Mouse (Mus musculus): ENCODE results near the gene Col2a1. TPM values are rescaled to one million over a fixed set of nuclear protein-coding genes. Genes with fewer than 3 reads are reported as not detected.

Col2a1 gene
- polyA plus RNA-seq, 1 experiment from 2014 or later, result 143 TPM

DNA sequence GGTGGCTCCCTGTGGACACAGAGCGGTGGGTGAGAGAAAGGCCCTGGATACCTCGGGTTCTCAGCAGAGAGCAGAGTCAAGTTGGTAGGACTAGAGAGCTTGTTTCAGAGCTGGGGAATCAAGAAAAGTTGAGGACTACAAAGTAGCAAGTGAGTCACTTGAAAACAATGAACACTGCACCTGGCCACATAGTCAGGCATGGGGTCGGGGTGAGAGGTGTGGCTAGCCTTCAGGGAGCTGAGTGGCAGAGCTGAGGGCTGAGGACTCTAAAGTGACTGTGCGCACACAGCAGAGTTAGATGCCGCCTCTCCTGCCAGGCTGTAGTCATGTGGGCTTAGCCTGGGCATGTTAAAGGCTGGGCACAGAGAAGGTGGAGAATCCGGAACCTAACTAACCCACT lies 22.9 kb downstream of the Col2a1 start:
- Histone ChIP-seq H3K9me3 (ENCODE audit: control insufficient read depth, low read length) (peaks cover 4% of the 10 kb centered on the region; the same call in 1 of the 2 replicates), H3K4me2 (ENCODE audit: low read depth, low read length, severe bottlenecking) (no peak overlapping the region), H3K9ac (ENCODE audit: low read length) (no peak overlapping the region), H3K27me3 (ENCODE audit: control insufficient read depth, insufficient read depth, low read length) (no peaks in the 10 kb centered on the region), H3K4me1 (replicated peaks; ENCODE audit: control insufficient read depth, insufficient read depth, low read length) (no peaks in the 10 kb centered on the region), H3K27ac (ENCODE audit: low read depth, low read length) (no peak overlapping the region), H3K4me3 (ENCODE audit: low read depth, low read length) (no peak overlapping the region), H3K36me3 (ENCODE audit: control insufficient read depth, insufficient read depth, low read length) (peaks cover 75% of the 10 kb centered on the region)
- no peak for DNase-seq (ENCODE audit: low spot score)
- ATAC-seq (replicated peaks; ENCODE audit: low FRiP score), result no peak
- WGBS, result 94% methylated on average over 6 of the region's 6 CpGs

DNA sequence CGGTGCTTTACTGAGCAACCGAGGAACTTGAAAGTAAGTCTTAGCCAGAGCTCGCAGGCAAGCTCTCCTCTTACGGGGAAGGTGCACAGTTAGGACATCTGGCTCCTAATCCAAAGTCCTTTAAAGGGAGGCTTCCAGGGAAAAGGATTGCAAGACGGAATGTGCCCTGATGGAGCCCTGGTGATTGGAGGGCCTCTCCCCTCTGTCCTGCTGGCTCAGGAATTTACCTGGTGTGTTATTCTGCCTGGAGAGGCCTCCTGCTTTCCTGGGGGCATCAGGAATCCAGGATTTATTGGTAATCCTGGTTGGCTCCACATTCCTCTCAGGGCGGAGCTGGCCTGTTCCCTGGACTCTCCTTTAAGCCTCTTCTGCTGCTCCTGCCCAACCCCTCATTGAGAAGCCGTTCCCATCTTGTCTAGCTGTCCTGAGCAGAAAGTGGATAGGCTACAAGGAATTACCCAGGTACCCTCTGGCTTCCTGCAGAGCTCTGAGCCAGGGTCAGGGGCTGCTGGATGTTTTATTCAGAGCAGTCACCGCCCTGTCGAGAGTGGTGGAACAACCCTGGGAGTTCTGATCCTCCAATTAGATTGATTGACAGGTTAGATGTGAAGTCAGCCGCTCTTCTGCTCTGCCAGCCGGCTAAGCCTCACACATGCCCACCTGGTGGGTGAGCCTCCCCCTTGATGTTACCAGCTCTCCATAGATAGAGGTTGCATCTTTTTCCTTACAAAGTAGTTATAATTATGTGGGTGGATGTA lies 31.1 kb downstream of the Col2a1 start:
- 22% methylated on average over 11 of the region's 11 CpGs for WGBS
- DNase-seq (ENCODE audit: low spot score), result peak; percentile 47
- peaks cover 23% of the 10 kb centered on the region; the same call in 1 of the 2 replicates for H3K36me3 ChIP-seq (ENCODE audit: control insufficient read depth, insufficient read depth, low read length)
- H3K4me3 ChIP-seq (ENCODE audit: low read depth, low read length), result no peak overlapping the region
- peak; percentile 53; the same call in 1 of the 2 replicates for ATAC-seq (replicated peaks; ENCODE audit: low FRiP score)
- H3K4me2 ChIP-seq (ENCODE audit: low read depth, low read length, severe bottlenecking), result no peak overlapping the region
- no peak overlapping the region for H3K9ac ChIP-seq (ENCODE audit: low read length)
- no peak overlapping the region for H3K27ac ChIP-seq (ENCODE audit: low read depth, low read length)
- H3K9me3 ChIP-seq (ENCODE audit: control insufficient read depth, low read length), result no peaks in the 10 kb centered on the region
- H3K27me3 ChIP-seq (ENCODE audit: control insufficient read depth, insufficient read depth, low read length), result no peaks in the 10 kb centered on the region
- H3K4me1 ChIP-seq (replicated peaks; ENCODE audit: control insufficient read depth, insufficient read depth, low read length), result peaks cover 7% of the 10 kb centered on the region; the same call in 1 of the 2 replicates

DNA sequence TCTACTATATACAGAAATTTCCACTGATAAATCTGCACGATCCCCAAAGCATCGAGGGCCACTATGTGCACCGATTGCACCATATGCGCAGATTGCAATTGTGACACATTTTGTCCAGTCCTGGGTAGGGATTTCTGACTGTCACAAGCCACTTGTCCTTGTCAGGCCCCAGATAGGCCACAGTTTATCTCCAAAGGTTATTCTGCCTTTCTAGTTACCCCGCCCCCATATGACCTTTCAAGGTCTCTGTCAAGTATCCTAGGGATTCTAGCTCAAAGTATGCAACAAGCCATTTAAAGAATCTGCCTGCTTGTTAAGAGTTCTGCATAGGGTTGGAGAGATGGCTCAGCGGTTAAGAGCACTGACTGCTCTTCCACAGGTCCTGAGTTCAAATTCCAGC lies 31.9 kb downstream of the Col2a1 start:
- Histone ChIP-seq H3K4me3 (ENCODE audit: low read depth, low read length) (no peak overlapping the region), H3K4me2 (ENCODE audit: low read depth, low read length, severe bottlenecking) (no peak overlapping the region), H3K4me1 (replicated peaks; ENCODE audit: control insufficient read depth, insufficient read depth, low read length) (peaks cover 7% of the 10 kb centered on the region; the same call in 1 of the 2 replicates), H3K9ac (ENCODE audit: low read length) (no peak overlapping the region), H3K36me3 (ENCODE audit: control insufficient read depth, insufficient read depth, low read length) (peaks cover 16% of the 10 kb centered on the region; the same call in 1 of the 2 replicates), H3K27me3 (ENCODE audit: control insufficient read depth, insufficient read depth, low read length) (no peaks in the 10 kb centered on the region), H3K9me3 (ENCODE audit: control insufficient read depth, low read length) (no peaks in the 10 kb centered on the region), H3K27ac (ENCODE audit: low read depth, low read length) (no peak overlapping the region)
- WGBS, result 91% methylated on average over 6 of the region's 6 CpGs
- no peak for ATAC-seq (replicated peaks; ENCODE audit: low FRiP score)
- peak; percentile 33 for DNase-seq (ENCODE audit: low spot score)

- Histone ChIP-seq H3K36me3 (ENCODE audit: control insufficient read depth, insufficient read depth, low read length) (no peaks in the 10 kb centered on the region), H3K27me3 (ENCODE audit: control insufficient read depth, insufficient read depth, low read length) (no peaks in the 10 kb centered on the region; the same call in 1 of the 2 replicates), H3K9ac (ENCODE audit: low read length) (no peak overlapping the region), H3K9me3 (ENCODE audit: control insufficient read depth, low read length) (no peaks in the 10 kb centered on the region), H3K4me1 (replicated peaks; ENCODE audit: control insufficient read depth, insufficient read depth, low read length) (peaks cover 9% of the 10 kb centered on the region), H3K4me3 (ENCODE audit: low read depth, low read length) (no peak overlapping the region), H3K4me2 (ENCODE audit: low read depth, low read length, severe bottlenecking) (no peak overlapping the region), H3K27ac (ENCODE audit: low read depth, low read length) (no peak overlapping the region)
- ATAC-seq (replicated peaks; ENCODE audit: low FRiP score) (no peak), DNase-seq (ENCODE audit: low spot score) (peak; percentile 74)
- 42% methylated on average over 6 of the region's 6 CpGs for whole genome bisulfite sequencing
Measured at GRCm38 (mm10) chr15:97970299-97970698, 34.2 kb downstream of the Col2a1 start.

DNA sequence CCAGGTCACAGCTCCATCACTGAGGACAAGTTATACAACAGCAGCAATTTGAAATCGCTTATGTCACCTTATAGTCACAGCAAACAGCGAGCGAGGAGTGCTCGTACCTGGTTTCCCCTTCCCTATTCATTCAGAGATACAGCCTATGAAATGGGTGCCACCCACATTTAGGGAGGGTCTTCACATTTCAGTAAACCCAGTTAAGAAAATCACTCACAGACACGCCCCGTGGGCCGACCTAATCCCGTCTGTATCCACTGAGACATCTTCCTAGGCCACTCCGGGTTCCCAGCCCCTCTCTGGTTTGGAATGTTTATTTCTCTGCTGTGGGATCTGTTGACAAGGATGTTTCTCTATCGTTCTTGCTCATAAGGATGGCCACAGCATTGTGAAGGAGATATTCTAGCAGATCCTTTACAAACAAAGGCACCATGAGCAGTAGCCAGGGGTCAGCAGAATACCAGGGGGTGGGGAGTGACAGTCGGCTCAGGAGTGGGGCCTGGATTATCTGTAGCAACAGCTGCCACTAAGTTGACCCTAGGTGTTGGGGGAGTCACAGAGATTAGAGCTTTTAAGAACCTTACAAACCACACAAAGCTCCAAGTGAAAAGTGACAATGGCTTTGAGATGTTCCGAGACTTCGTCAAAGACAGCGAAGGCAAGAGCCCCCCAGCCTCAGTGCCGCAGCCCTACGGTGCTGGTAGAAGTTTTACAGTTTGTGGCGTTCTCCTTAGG lies 39.0 kb downstream of the Col2a1 start:
- Histone ChIP-seq H3K36me3 (ENCODE audit: control insufficient read depth, insufficient read depth, low read length) (no peaks in the 10 kb centered on the region), H3K27ac (ENCODE audit: low read depth, low read length) (no peak overlapping the region), H3K4me3 (ENCODE audit: low read depth, low read length) (no peak overlapping the region), H3K4me1 (replicated peaks; ENCODE audit: control insufficient read depth, insufficient read depth, low read length) (peaks cover 12% of the 10 kb centered on the region), H3K4me2 (ENCODE audit: low read depth, low read length, severe bottlenecking) (no peak overlapping the region; the same call in 1 of the 2 replicates), H3K9me3 (ENCODE audit: control insufficient read depth, low read length) (no peaks in the 10 kb centered on the region), H3K9ac (ENCODE audit: low read length) (0 out of 2 replicates have a peak overlapping the region, but pooled peaks have one; percentile 3), H3K27me3 (ENCODE audit: control insufficient read depth, insufficient read depth, low read length) (no peaks in the 10 kb centered on the region; the same call in 1 of the 2 replicates)
- WGBS, result 52% methylated on average over 17 of the region's 17 CpGs
- ATAC-seq (replicated peaks; ENCODE audit: low FRiP score) (no peak), DNase-seq (ENCODE audit: low spot score) (peak; percentile 55)

GRCm38 (mm10) chr15:97964836-97965187 lies 39.7 kb downstream of the Col2a1 start:
- 13% methylated on average over 7 of the region's 7 CpGs for WGBS
- no peaks in the 10 kb centered on the region; the same call in 1 of the 2 replicates for H3K27me3 ChIP-seq (ENCODE audit: control insufficient read depth, insufficient read depth, low read length)
- no peak; the same call in 1 of the 2 replicates for ATAC-seq (replicated peaks; ENCODE audit: low FRiP score)

GRCm38 (mm10) chr15:97963989-97964835 lies 40.3 kb downstream of the Col2a1 start, which contains the start of gene Tmem106c:
Gene Tmem106c (plus strand): TSS chr15:97964200.
- peak; percentile 95 for ATAC-seq (replicated peaks; ENCODE audit: low FRiP score)
- H3K9me3 ChIP-seq (ENCODE audit: control insufficient read depth, low read length), result no peaks in the 10 kb centered on the region
- H3K4me3 ChIP-seq (ENCODE audit: low read depth, low read length), result peak within 1 kb of the TSS; percentile 48
- H3K27ac ChIP-seq (ENCODE audit: low read depth, low read length), result peak within 1 kb of the TSS; percentile 84
- DNase-seq (ENCODE audit: low spot score), result peak; percentile 97
- no peaks in the 10 kb centered on the region; the same call in 1 of the 2 replicates for H3K27me3 ChIP-seq (ENCODE audit: control insufficient read depth, insufficient read depth, low read length)
- no peaks in the 10 kb centered on the region for H3K36me3 ChIP-seq (ENCODE audit: control insufficient read depth, insufficient read depth, low read length)
- H3K9ac ChIP-seq (ENCODE audit: low read length), result peak within 1 kb of the TSS; percentile 71
- H3K4me2 ChIP-seq (ENCODE audit: low read depth, low read length, severe bottlenecking), result peak within 1 kb of the TSS; percentile 68
- peaks cover 9% of the 10 kb centered on the region for H3K4me1 ChIP-seq (replicated peaks; ENCODE audit: control insufficient read depth, insufficient read depth, low read length)
- WGBS, result under 1% methylated on average over 67 of the region's 67 CpGs

More at GRCm38 (mm10) chr15:97964836-97965187, 39.7 kb downstream of the Col2a1 start:
- Histone ChIP-seq H3K9ac (ENCODE audit: low read length) (peak overlapping the region; percentile 71), H3K36me3 (ENCODE audit: control insufficient read depth, insufficient read depth, low read length) (no peaks in the 10 kb centered on the region), H3K4me2 (ENCODE audit: low read depth, low read length, severe bottlenecking) (peak overlapping the region; percentile 68), H3K4me1 (replicated peaks; ENCODE audit: control insufficient read depth, insufficient read depth, low read length) (peaks cover 9% of the 10 kb centered on the region), H3K27ac (ENCODE audit: low read depth, low read length) (peak overlapping the region; percentile 84; the same call in 1 of the 2 replicates), H3K9me3 (ENCODE audit: control insufficient read depth, low read length) (no peaks in the 10 kb centered on the region), H3K4me3 (ENCODE audit: low read depth, low read length) (peak overlapping the region; percentile 48)
- DNase-seq (ENCODE audit: low spot score), result no peak
